7 mouse cellular contexts compared by ENCODE assay signal in genomic region chr9:60309786-60310711, GRCm38 (mm10).
A peak's percentile ranks its signal among the peaks of the same experiment; 100 is the strongest.
DNase-seq lines count a peak whose midpoint lies in the region; ATAC-seq and TF ChIP-seq lines count a peak whose summit lies in the region.

No protein-coding gene starts in this region.

- H3K4me1 ChIP-seq in forebrain, embryonic 15.5 days: peaks cover 41% of the 10 kb centered on the region
- peaks cover 40% of the 10 kb centered on the region for H3K4me1 ChIP-seq in hindbrain, embryonic 15.5 days (replicated peaks)
- H3K4me1 ChIP-seq in lung, adult 2 months (ENCODE audit: control insufficient read depth, insufficient read depth, low read length): 0 out of 2 replicates have a peak, but pooled peaks cover 3% of the 10 kb centered on the region

- DNase-seq in MN1 (ENCODE audit: low spot score): peak; percentile 25
- DNase-seq in adrenal gland, postnatal 14 days: peak; percentile 74
- peak; percentile 20 for DNase-seq in lung, adult 2 months
- peak; percentile 23 for DNase-seq in retina, adult 2 months (ENCODE audit: low read depth, low spot score)
- no peak for DNase-seq in thymus, postnatal 0 days (ENCODE audit: low spot score)

- ATAC-seq in forebrain, embryonic 15.5 days (replicated peaks): peak; percentile 70; the same call in 1 of the 2 replicates
- no peak for ATAC-seq in hindbrain, embryonic 15.5 days (ENCODE audit: low FRiP score, low read depth)

- no peak overlapping the region for H3K9ac ChIP-seq in forebrain, embryonic 15.5 days (replicated peaks)
- no peak overlapping the region for H3K9ac ChIP-seq in hindbrain, embryonic 15.5 days

- no peaks in the 10 kb centered on the region for H3K9me3 ChIP-seq in forebrain, embryonic 15.5 days
- H3K9me3 ChIP-seq in hindbrain, embryonic 15.5 days: no peaks in the 10 kb centered on the region

- no peaks in the 10 kb centered on the region for H3K36me3 ChIP-seq in forebrain, embryonic 15.5 days
- H3K36me3 ChIP-seq in hindbrain, embryonic 15.5 days: no peaks in the 10 kb centered on the region

- no peak overlapping the region for H3K4me2 ChIP-seq in forebrain, embryonic 15.5 days (replicated peaks)
- no peak overlapping the region for H3K4me2 ChIP-seq in hindbrain, embryonic 15.5 days

- no peaks in the 10 kb centered on the region for H3K27me3 ChIP-seq in forebrain, embryonic 15.5 days
- H3K27me3 ChIP-seq in hindbrain, embryonic 15.5 days: no peaks in the 10 kb centered on the region

- TF ChIP-seq CTCF in lung, adult 2 months (IDR thresholded peaks at IDR 0.05; ENCODE audit: insufficient read depth, low read length): no peak

- no peak overlapping the region for H3K4me3 ChIP-seq in forebrain, embryonic 15.5 days
- no peak overlapping the region for H3K4me3 ChIP-seq in hindbrain, embryonic 15.5 days
- H3K4me3 ChIP-seq in lung, adult 2 months (replicated peaks; ENCODE audit: extremely low read depth, low read depth, low read length): no peak overlapping the region

- peak overlapping the region; percentile 39; the same call in 1 of the 2 replicates for H3K27ac ChIP-seq in forebrain, embryonic 15.5 days (replicated peaks)
- H3K27ac ChIP-seq in hindbrain, embryonic 15.5 days (replicated peaks): peak overlapping the region; percentile 61

- 46% methylated on average over 16 of the region's 16 CpGs for WGBS in forebrain, embryonic 15.5 days
- 38% methylated on average over 16 of the region's 16 CpGs for WGBS in hindbrain, embryonic 15.5 days
- 58% methylated on average over 16 of the region's 16 CpGs for WGBS in lung, adult 2 months

- no peak for TF ChIP-seq POLR2A in lung, adult 2 months (IDR thresholded peaks at IDR 0.05; ENCODE audit: borderline replicate concordance, extremely low read depth, low read depth, low read length)
